Mouse (Mus musculus): ENCODE results near the gene Tmem222. TPM values are rescaled to one million over a fixed set of nuclear protein-coding genes. Genes with fewer than 3 reads are reported as not detected.

Tmem222 gene
- total and polyA plus RNA-seq, 3 experiments, result 51.8 to 69.2 TPM; not detected in 1

GRCm38 (mm10) chr4:133226073-133226472 is 51.5 kb downstream of the Tmem222 start:
- DNase-seq (ENCODE audit: low read depth, low spot score), result no peak
- no peak overlapping the region for H3K4me3 ChIP-seq (ENCODE audit: control insufficient read depth in 1 of 2, insufficient read depth in 1 of 2, low read depth in 2 of 2, low read length in 2 of 2)
- H3K4me1 ChIP-seq (ENCODE audit: control insufficient read depth in 1 of 2, insufficient read depth in 2 of 2, low read length in 2 of 2), result no peaks in the 10 kb centered on the region
- H3K27ac ChIP-seq (ENCODE audit: control insufficient read depth, low read depth, low read length), result no peak overlapping the region
- TF ChIP-seq EP300 (IDR thresholded peaks at IDR 0.05; ENCODE audit: low read depth in 1 of 2, low read length in 2 of 2) (no peak), SIN3A (IDR thresholded peaks at IDR 0.05; ENCODE audit: low read length) (no peak), SMC3 (IDR thresholded peaks at IDR 0.05; ENCODE audit: low read depth, low read length) (no peak), USF1 (IDR thresholded peaks at IDR 0.05; ENCODE audit: low read depth, low read length) (no peak), KAT2A (conservative IDR thresholded peaks at IDR 0.05; ENCODE audit: low read depth, low read length) (no peak), MYC (IDR thresholded peaks at IDR 0.05; ENCODE audit: low read depth, low read length) (no peak), MAZ (IDR thresholded peaks at IDR 0.05; ENCODE audit: low read depth, low read length) (no peak), TAL1 (IDR thresholded peaks at IDR 0.05; ENCODE audit: low read length) (no peak), NELFE (IDR thresholded peaks at IDR 0.05; ENCODE audit: low read depth, low read length) (no peak)
- no peak overlapping the region for H3K9ac ChIP-seq (ENCODE audit: control insufficient read depth, low read depth, low read length, poor library complexity, severe bottlenecking)
- no peaks in the 10 kb centered on the region for H3K36me3 ChIP-seq (ENCODE audit: control insufficient read depth in 1 of 2, insufficient read depth in 2 of 2, low read length in 2 of 2)
- no peaks in the 10 kb centered on the region for H3K9me3 ChIP-seq (replicated peaks; ENCODE audit: insufficient read depth, low read length)
- H3K27me3 ChIP-seq (ENCODE audit: control insufficient read depth in 1 of 2, insufficient read depth in 2 of 2, low read length in 2 of 2), result no peaks in the 10 kb centered on the region
- H3K79me2 ChIP-seq (ENCODE audit: control insufficient read depth, insufficient read depth, low read length, poor library complexity), result no peaks in the 10 kb centered on the region

GRCm38 (mm10) chr4:133223875-133224274 is 53.7 kb downstream of the Tmem222 start:
- Histone ChIP-seq H3K4me3 (ENCODE audit: control insufficient read depth in 1 of 2, insufficient read depth in 1 of 2, low read depth in 2 of 2, low read length in 2 of 2) (no peak overlapping the region), H3K9ac (ENCODE audit: control insufficient read depth, low read depth, low read length, poor library complexity, severe bottlenecking) (no peak overlapping the region), H3K27ac (ENCODE audit: control insufficient read depth, low read depth, low read length) (no peak overlapping the region), H3K4me1 (ENCODE audit: control insufficient read depth in 1 of 2, insufficient read depth in 2 of 2, low read length in 2 of 2) (peaks cover 6 to 7% of the 10 kb centered on the region in 2 experiments), H3K27me3 (ENCODE audit: control insufficient read depth in 1 of 2, insufficient read depth in 2 of 2, low read length in 2 of 2) (no peaks in the 10 kb centered on the region), H3K36me3 (ENCODE audit: control insufficient read depth in 1 of 2, insufficient read depth in 2 of 2, low read length in 2 of 2) (peaks cover 0 to 5% of the 10 kb centered on the region in 2 experiments; a peak in 2 of 4 replicates), H3K9me3 (replicated peaks; ENCODE audit: insufficient read depth, low read length) (no peaks in the 10 kb centered on the region), H3K79me2 (ENCODE audit: control insufficient read depth, insufficient read depth, low read length, poor library complexity) (no peaks in the 10 kb centered on the region)
- no peak for TF ChIP-seq MAZ (IDR thresholded peaks at IDR 0.05; ENCODE audit: low read depth, low read length)
- no peak for TF ChIP-seq E2F4 (IDR thresholded peaks at IDR 0.05; ENCODE audit: borderline replicate concordance, low read depth, low read length)
- no peak for TF ChIP-seq ETS1 (IDR thresholded peaks at IDR 0.05; ENCODE audit: low read depth, low read length)
- no peak for TF ChIP-seq HCFC1 (IDR thresholded peaks at IDR 0.05; ENCODE audit: low read depth, low read length)
- no peak for TF ChIP-seq ELF1 (IDR thresholded peaks at IDR 0.05; ENCODE audit: low read depth, low read length)
- TF ChIP-seq USF1 (IDR thresholded peaks at IDR 0.05; ENCODE audit: low read depth, low read length), result no peak
- no peak for TF ChIP-seq KAT2A (conservative IDR thresholded peaks at IDR 0.05; ENCODE audit: low read depth, low read length)
- no peak for TF ChIP-seq JUND (IDR thresholded peaks at IDR 0.05; ENCODE audit: low read depth, low read length)
- TF ChIP-seq MYB (IDR thresholded peaks at IDR 0.05; ENCODE audit: low read depth, low read length), result no peak
- TF ChIP-seq TCF12 (IDR thresholded peaks at IDR 0.05; ENCODE audit: low read depth, low read length), result no peak
- TF ChIP-seq BHLHE40 (IDR thresholded peaks at IDR 0.05; ENCODE audit: borderline replicate concordance, low read depth, low read length), result no peak
- TF ChIP-seq ZMIZ1 (IDR thresholded peaks at IDR 0.05; ENCODE audit: low read depth, low read length), result no peak
- no peak for TF ChIP-seq MYC (IDR thresholded peaks at IDR 0.05; ENCODE audit: low read depth, low read length)
- TF ChIP-seq CHD1 (IDR thresholded peaks at IDR 0.05; ENCODE audit: low read depth, low read length), result no peak
- TF ChIP-seq ZKSCAN1 (IDR thresholded peaks at IDR 0.05; ENCODE audit: low read depth, low read length), result no peak
- TF ChIP-seq MEF2A (IDR thresholded peaks at IDR 0.05; ENCODE audit: extremely low read depth, insufficient replicate concordance, low read depth, low read length, poor library complexity, severe bottlenecking), result no peak
- no peak for TF ChIP-seq MAX (IDR thresholded peaks at IDR 0.05; ENCODE audit: low read length)
- TF ChIP-seq TBP (IDR thresholded peaks at IDR 0.05; ENCODE audit: low read depth, low read length), result no peak
- no peak for DNase-seq (ENCODE audit: low read depth, low spot score)
